Mouse (Mus musculus) erythroblast, embryonic 14.5 days (primary cell): ENCODE results near the gene Evi5l.

Experiments
- GATA1 ChIP-seq: IDR thresholded peaks from 2 replicates; pipeline ENCODE4 v1.6.1; 2012; ENCODE audit warnings: low read length, inconsistent platforms, mixed read lengths
- TAL1 ChIP-seq: IDR thresholded peaks from 3 replicates; pipeline ENCODE4 v1.6.1; 2012; ENCODE audit warnings: low read length, inconsistent platforms, mixed read lengths

GRCm38 (mm10) chr8:4141721-4142120, 24.6 kb upstream of the Evi5l start:
- TF ChIP-seq GATA1: no peak
- TF ChIP-seq TAL1: no peak
